10 mouse cellular contexts compared by ENCODE assay signal in genomic region chr12:46646139-46646611, GRCm38 (mm10).
A peak's percentile ranks its signal among the peaks of the same experiment; 100 is the strongest.
DNase-seq lines count a peak whose midpoint lies in the region; ATAC-seq and TF ChIP-seq lines count a peak whose summit lies in the region.
"Had no signal": no experiment of that assay in that cellular context is flagged by ENCODE, and none has a peak within 500 bp of the region (broad histone marks: within the 10 kb centered on the region; RNA-seq: fewer than 3 reads in every experiment).

No protein-coding gene starts in this region.

- H3K9me3 ChIP-seq in forebrain, embryonic 16.5 days (ENCODE audit: control insufficient read depth, low read length) = no peaks in the 10 kb centered on the region
- no peaks in the 10 kb centered on the region for H3K9me3 ChIP-seq in hindbrain, postnatal 0 days (ENCODE audit: low read length)
- H3K9me3 ChIP-seq in midbrain, postnatal 0 days (ENCODE audit: low read length) = no peaks in the 10 kb centered on the region
- H3K9me3 ChIP-seq: limb, embryonic 13.5 days; lung, embryonic 15.5 days had no signal

- H3K36me3 ChIP-seq in forebrain, embryonic 16.5 days (ENCODE audit: control insufficient read depth, insufficient read depth) = no peaks in the 10 kb centered on the region
- no peaks in the 10 kb centered on the region for H3K36me3 ChIP-seq in hindbrain, postnatal 0 days (ENCODE audit: insufficient read depth, low read length)
- no peaks in the 10 kb centered on the region for H3K36me3 ChIP-seq in midbrain, postnatal 0 days (ENCODE audit: insufficient read depth, low read length)
- H3K36me3 ChIP-seq: limb, embryonic 13.5 days; lung, embryonic 15.5 days had no signal

- H3K27me3 ChIP-seq in forebrain, embryonic 16.5 days (replicated peaks; ENCODE audit: control insufficient read depth, insufficient read depth, low read length) = peaks cover 14% of the 10 kb centered on the region; the same call in 1 of the 2 replicates
- H3K27me3 ChIP-seq in hindbrain, postnatal 0 days (ENCODE audit: insufficient read depth, low read length) = no peaks in the 10 kb centered on the region
- H3K27me3 ChIP-seq in midbrain, postnatal 0 days (ENCODE audit: insufficient read depth, low read length) = no peaks in the 10 kb centered on the region
- H3K27me3 ChIP-seq: limb, embryonic 13.5 days; lung, embryonic 15.5 days had no signal

- DNase-seq in layer of hippocampus, adult 11-12 months (ENCODE audit: low spot score) = peak; percentile 26
- no peak for DNase-seq in layer of hippocampus, adult 9-10 months (ENCODE audit: low spot score)
- DNase-seq in hindbrain, postnatal 0 days (ENCODE audit: low spot score) = peak; percentile 49
- DNase-seq in midbrain, postnatal 0 days (ENCODE audit: low spot score) = peak; percentile 39
- DNase-seq in spleen, postnatal 36 days (ENCODE audit: low spot score in 2 of 2) = no peak
- DNase-seq in adrenal gland, postnatal 36 days = no peak

- H3K4me2 ChIP-seq in forebrain, embryonic 16.5 days (ENCODE audit: low read length) = peak overlapping the region; percentile 20; the same call in 1 of the 2 replicates
- H3K4me2 ChIP-seq in hindbrain, postnatal 0 days (ENCODE audit: low read depth, low read length) = no peak overlapping the region
- no peak overlapping the region for H3K4me2 ChIP-seq in midbrain, postnatal 0 days (ENCODE audit: low read depth, low read length, poor library complexity, severe bottlenecking)
- H3K4me2 ChIP-seq: limb, embryonic 13.5 days; lung, embryonic 15.5 days had no signal

- H3K27ac ChIP-seq in forebrain, embryonic 16.5 days (ENCODE audit: low read length) = 0 out of 2 replicates have a peak overlapping the region, but pooled peaks have one; percentile 3
- 0 out of 2 replicates have a peak overlapping the region, but pooled peaks have one; percentile 2 for H3K27ac ChIP-seq in hindbrain, postnatal 0 days
- 0 out of 2 replicates have a peak overlapping the region, but pooled peaks have one; percentile 12 for H3K27ac ChIP-seq in midbrain, postnatal 0 days (ENCODE audit: low read depth, low read length)
- H3K27ac ChIP-seq: kidney, postnatal 0 days; limb, embryonic 13.5 days; lung, embryonic 15.5 days had no signal

- TF ChIP-seq CTCF in hindbrain, postnatal 0 days (IDR thresholded peaks at IDR 0.05; ENCODE audit: low read depth) = no peak
- TF ChIP-seq CTCF in midbrain, postnatal 0 days (IDR thresholded peaks at IDR 0.05) = no peak

- H3K9ac ChIP-seq in forebrain, embryonic 16.5 days (replicated peaks; ENCODE audit: low read depth, low read length) = no peak overlapping the region
- H3K9ac ChIP-seq in hindbrain, postnatal 0 days (replicated peaks; ENCODE audit: low read length) = no peak overlapping the region
- H3K9ac ChIP-seq in midbrain, postnatal 0 days (replicated peaks; ENCODE audit: low read length, poor library complexity, severe bottlenecking) = no peak overlapping the region
- H3K9ac ChIP-seq: limb, embryonic 13.5 days; lung, embryonic 15.5 days had no signal

- no peak overlapping the region for H3K4me3 ChIP-seq in forebrain, embryonic 16.5 days (replicated peaks; ENCODE audit: low read length)
- H3K4me3 ChIP-seq in hindbrain, postnatal 0 days (ENCODE audit: low read length) = no peak overlapping the region
- H3K4me3 ChIP-seq in midbrain, postnatal 0 days (ENCODE audit: low read depth, low read length) = no peak overlapping the region
- H3K4me3 ChIP-seq: limb, embryonic 13.5 days; lung, embryonic 15.5 days had no signal

- peak; percentile 95 for ATAC-seq in forebrain, embryonic 16.5 days
- ATAC-seq in hindbrain, postnatal 0 days = peak; percentile 72
- peak; percentile 63 for ATAC-seq in midbrain, postnatal 0 days (ENCODE audit: low FRiP score)

- WGBS in forebrain, embryonic 16.5 days = 13% methylated on average over 5 of the region's 5 CpGs
- WGBS in hindbrain, postnatal 0 days = 34% methylated on average over 5 of the region's 5 CpGs
- WGBS in midbrain, postnatal 0 days = 34% methylated on average over 5 of the region's 5 CpGs

- H3K4me1 ChIP-seq in forebrain, embryonic 16.5 days (replicated peaks; ENCODE audit: control insufficient read depth, insufficient read depth, low read length) = peaks cover 20% of the 10 kb centered on the region
- H3K4me1 ChIP-seq in hindbrain, postnatal 0 days (ENCODE audit: insufficient read depth, low read length) = peaks cover 11% of the 10 kb centered on the region
- H3K4me1 ChIP-seq in midbrain, postnatal 0 days (ENCODE audit: insufficient read depth, low read length) = 0 out of 2 replicates have a peak, but pooled peaks cover 7% of the 10 kb centered on the region
- H3K4me1 ChIP-seq: limb, embryonic 13.5 days; lung, embryonic 15.5 days had no signal

Comparison
In these comparisons a context has a peak if more than half of its experiments do, and no peak if none do; other contexts are left out.
1. DNase-seq: peak in layer of hippocampus, adult 11-12 months (single experiment), hindbrain, postnatal 0 days (single experiment) and midbrain, postnatal 0 days (single experiment); none in layer of hippocampus, adult 9-10 months (single experiment), spleen, postnatal 36 days (0 of 2) and adrenal gland, postnatal 36 days (0 of 2).
2. Peak in every context shown above with its lines, with median percentiles within 50 percentile points of each other: ATAC-seq and H3K27ac ChIP-seq.